Mouse (Mus musculus): ENCODE data around the gene Ptprb. TPM values are rescaled to one million over a fixed set of nuclear protein-coding genes. Genes with fewer than 3 reads are reported as not detected.

Gene Ptprb
- polyA plus RNA-seq (2012; rRNA removed): 10.1 and 10.5 TPM in 2 replicates

- no peak within 1 kb of the TSS for H3K27ac ChIP-seq (ENCODE audit: insufficient read depth, low read length)
- TF ChIP-seq POLR2A (IDR thresholded peaks at IDR 0.05; ENCODE audit: extremely low read depth, insufficient read depth, low read length) (no peak), CTCF (IDR thresholded peaks at IDR 0.05; ENCODE audit: extremely low read depth, insufficient read depth, low read length) (no peak)
- H3K4me3 ChIP-seq (ENCODE audit: insufficient read depth, low read length): no peak within 1 kb of the TSS
- H3K4me1 ChIP-seq (ENCODE audit: control insufficient read depth, insufficient read depth, low read length): no peaks in the 10 kb centered on the region
Measured at GRCm38 (mm10) chr10:116275280-116275679, at the start of gene Ptprb. Ptprb (plus strand) TSS chr10:116275523.

DNA sequence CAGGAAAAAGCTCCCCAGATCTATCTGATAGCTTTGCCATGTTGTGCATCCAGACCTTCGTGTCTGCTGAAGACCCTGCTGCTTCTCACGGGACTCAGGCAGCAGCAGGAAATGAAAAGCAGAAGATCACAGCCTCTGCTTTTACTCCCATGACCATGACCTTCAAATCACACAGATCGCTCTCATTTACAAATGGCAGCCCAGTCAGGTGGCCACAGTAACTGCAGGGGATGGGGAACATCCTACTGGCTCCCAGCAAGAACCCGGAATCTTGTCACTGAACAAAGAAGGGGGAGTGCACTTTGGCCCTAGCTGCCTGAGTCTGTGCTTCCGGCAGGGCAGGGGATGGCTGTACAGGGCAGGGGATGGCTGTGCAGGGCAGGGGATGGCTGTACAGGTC is 40.0 kb upstream of the Ptprb start:
- Histone ChIP-seq H3K4me3 (ENCODE audit: insufficient read depth, low read length) (no peak overlapping the region), H3K4me1 (ENCODE audit: control insufficient read depth, insufficient read depth, low read length) (no peaks in the 10 kb centered on the region), H3K27ac (ENCODE audit: insufficient read depth, low read length) (no peak overlapping the region)
- TF ChIP-seq CTCF (IDR thresholded peaks at IDR 0.05; ENCODE audit: extremely low read depth, insufficient read depth, low read length): no peak
- TF ChIP-seq POLR2A (IDR thresholded peaks at IDR 0.05; ENCODE audit: extremely low read depth, insufficient read depth, low read length): no peak

DNA sequence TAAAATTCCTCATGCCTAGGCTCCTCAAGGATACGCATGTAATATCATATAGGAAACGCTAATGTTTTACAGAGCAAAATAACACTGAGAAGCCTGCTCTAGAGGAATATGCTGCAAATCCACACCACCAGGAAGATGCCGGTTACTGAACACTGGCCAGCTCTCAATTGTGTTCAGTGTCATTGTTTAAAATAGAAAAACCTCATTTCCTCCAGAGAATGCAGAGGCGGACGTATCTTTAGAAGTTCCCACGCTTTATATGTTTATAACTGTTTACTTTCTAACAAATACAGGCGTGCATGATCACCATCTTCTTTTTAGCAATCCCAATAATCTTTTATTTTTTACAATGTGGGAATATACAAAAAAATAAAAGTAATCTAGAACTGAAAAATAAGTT is 33.1 kb upstream of the Ptprb start:
- Histone ChIP-seq H3K4me3 (ENCODE audit: insufficient read depth, low read length) (no peak overlapping the region), H3K27ac (ENCODE audit: insufficient read depth, low read length) (no peak overlapping the region), H3K4me1 (ENCODE audit: control insufficient read depth, insufficient read depth, low read length) (no peaks in the 10 kb centered on the region; the same call in 1 of the 2 replicates)
- TF ChIP-seq CTCF (IDR thresholded peaks at IDR 0.05; ENCODE audit: extremely low read depth, insufficient read depth, low read length) (no peak), POLR2A (IDR thresholded peaks at IDR 0.05; ENCODE audit: extremely low read depth, insufficient read depth, low read length) (no peak)

GRCm38 (mm10) chr10:116243373-116243772 is 31.9 kb upstream of the Ptprb start:
- H3K27ac ChIP-seq (ENCODE audit: insufficient read depth, low read length): no peak overlapping the region
- no peak overlapping the region for H3K4me3 ChIP-seq (ENCODE audit: insufficient read depth, low read length)
- TF ChIP-seq POLR2A (IDR thresholded peaks at IDR 0.05; ENCODE audit: extremely low read depth, insufficient read depth, low read length): no peak
- no peak for TF ChIP-seq CTCF (IDR thresholded peaks at IDR 0.05; ENCODE audit: extremely low read depth, insufficient read depth, low read length)
- H3K4me1 ChIP-seq (ENCODE audit: control insufficient read depth, insufficient read depth, low read length): no peaks in the 10 kb centered on the region; the same call in 1 of the 2 replicates

DNA sequence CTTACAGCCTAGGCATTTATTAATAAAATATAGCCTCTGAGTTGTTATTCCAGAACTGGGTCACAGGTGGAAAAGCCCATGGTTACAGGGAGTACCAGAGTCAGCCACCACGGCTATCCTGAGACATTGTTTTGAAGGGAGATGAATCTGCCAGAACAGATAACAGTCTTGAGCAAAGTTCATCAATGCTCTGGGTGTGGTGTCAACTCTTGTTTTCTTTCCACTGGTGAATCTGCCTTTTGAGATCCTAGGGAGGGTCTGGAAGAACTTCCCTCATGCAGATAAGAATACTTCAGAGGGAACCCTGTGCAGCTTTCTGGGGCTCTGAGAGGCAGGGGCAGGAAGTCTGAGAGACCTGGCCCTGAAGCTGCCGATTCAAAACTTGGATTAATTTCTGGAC is 29.7 kb upstream of the Ptprb start:
- TF ChIP-seq POLR2A (IDR thresholded peaks at IDR 0.05; ENCODE audit: extremely low read depth, insufficient read depth, low read length): no peak
- no peak for TF ChIP-seq CTCF (IDR thresholded peaks at IDR 0.05; ENCODE audit: extremely low read depth, insufficient read depth, low read length)
- Histone ChIP-seq H3K4me3 (ENCODE audit: insufficient read depth, low read length) (no peak overlapping the region), H3K27ac (ENCODE audit: insufficient read depth, low read length) (no peak overlapping the region), H3K4me1 (ENCODE audit: control insufficient read depth, insufficient read depth, low read length) (no peaks in the 10 kb centered on the region; the same call in 1 of the 2 replicates)

DNA sequence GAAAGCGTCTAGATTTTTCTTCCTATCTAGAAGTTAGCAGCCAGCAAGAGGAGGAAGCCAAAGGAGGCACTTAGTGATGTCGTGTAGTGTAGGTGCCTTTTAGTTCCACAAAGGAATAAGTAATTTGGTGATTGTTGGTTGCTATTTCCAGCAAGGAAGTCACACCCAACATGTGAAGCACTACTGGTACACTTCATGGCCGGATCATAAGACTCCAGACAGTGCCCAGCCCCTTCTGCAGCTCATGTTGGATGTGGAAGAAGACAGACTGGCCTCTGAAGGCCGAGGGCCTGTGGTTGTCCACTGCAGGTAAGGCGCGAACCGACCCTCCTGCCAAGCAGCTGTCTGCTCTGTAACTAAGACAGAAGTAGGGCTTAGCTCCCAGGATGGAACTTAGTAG is 22.7 kb upstream of the Ptprb start:
- no peak overlapping the region for H3K27ac ChIP-seq (ENCODE audit: insufficient read depth, low read length)
- no peak overlapping the region for H3K4me3 ChIP-seq (ENCODE audit: insufficient read depth, low read length)
- no peaks in the 10 kb centered on the region for H3K4me1 ChIP-seq (ENCODE audit: control insufficient read depth, insufficient read depth, low read length)
- TF ChIP-seq CTCF (IDR thresholded peaks at IDR 0.05; ENCODE audit: extremely low read depth, insufficient read depth, low read length) (no peak), POLR2A (IDR thresholded peaks at IDR 0.05; ENCODE audit: extremely low read depth, insufficient read depth, low read length) (no peak)

DNA sequence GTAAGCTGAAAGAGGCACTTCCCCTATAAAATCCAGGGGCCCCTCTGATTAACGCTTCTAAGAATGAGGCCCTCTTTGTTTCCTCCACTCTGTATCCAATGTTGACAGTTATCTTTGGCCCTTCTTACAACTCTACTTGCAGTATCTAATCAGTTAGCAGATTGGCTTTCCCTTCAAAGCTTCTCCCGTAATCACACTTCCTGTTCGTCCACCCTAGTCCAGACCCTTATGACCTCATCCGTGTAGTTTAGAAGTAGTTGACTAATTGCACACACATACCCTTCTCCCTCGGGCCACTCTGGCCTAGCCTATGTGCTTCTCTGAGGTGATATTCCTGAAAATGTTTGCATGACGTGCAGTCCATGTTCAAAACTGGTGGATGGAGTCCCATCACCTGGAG is 21.4 kb upstream of the Ptprb start:
- Histone ChIP-seq H3K4me3 (ENCODE audit: insufficient read depth, low read length) (no peak overlapping the region), H3K4me1 (ENCODE audit: control insufficient read depth, insufficient read depth, low read length) (no peaks in the 10 kb centered on the region), H3K27ac (ENCODE audit: insufficient read depth, low read length) (peak overlapping the region; percentile 30; the same call in 1 of the 2 replicates)
- TF ChIP-seq CTCF (IDR thresholded peaks at IDR 0.05; ENCODE audit: extremely low read depth, insufficient read depth, low read length): no peak
- no peak for TF ChIP-seq POLR2A (IDR thresholded peaks at IDR 0.05; ENCODE audit: extremely low read depth, insufficient read depth, low read length)

- TF ChIP-seq POLR2A (IDR thresholded peaks at IDR 0.05; ENCODE audit: extremely low read depth, insufficient read depth, low read length): no peak
- Histone ChIP-seq H3K4me3 (ENCODE audit: insufficient read depth, low read length) (no peak overlapping the region), H3K4me1 (ENCODE audit: control insufficient read depth, insufficient read depth, low read length) (peaks cover 8% of the 10 kb centered on the region), H3K27ac (ENCODE audit: insufficient read depth, low read length) (no peak overlapping the region)
Measured at GRCm38 (mm10) chr10:116259298-116259697, 16.0 kb upstream of the Ptprb start.

GRCm38 (mm10) chr10:116260658-116261433 is 14.5 kb upstream of the Ptprb start:
- TF ChIP-seq POLR2A (IDR thresholded peaks at IDR 0.05; ENCODE audit: extremely low read depth, insufficient read depth, low read length) (no peak), CTCF (IDR thresholded peaks at IDR 0.05; ENCODE audit: extremely low read depth, insufficient read depth, low read length) (no peak)
- Histone ChIP-seq H3K27ac (ENCODE audit: insufficient read depth, low read length) (peak overlapping the region; percentile 91), H3K4me3 (ENCODE audit: insufficient read depth, low read length) (no peak overlapping the region), H3K4me1 (ENCODE audit: control insufficient read depth, insufficient read depth, low read length) (peaks cover 8% of the 10 kb centered on the region)

DNA sequence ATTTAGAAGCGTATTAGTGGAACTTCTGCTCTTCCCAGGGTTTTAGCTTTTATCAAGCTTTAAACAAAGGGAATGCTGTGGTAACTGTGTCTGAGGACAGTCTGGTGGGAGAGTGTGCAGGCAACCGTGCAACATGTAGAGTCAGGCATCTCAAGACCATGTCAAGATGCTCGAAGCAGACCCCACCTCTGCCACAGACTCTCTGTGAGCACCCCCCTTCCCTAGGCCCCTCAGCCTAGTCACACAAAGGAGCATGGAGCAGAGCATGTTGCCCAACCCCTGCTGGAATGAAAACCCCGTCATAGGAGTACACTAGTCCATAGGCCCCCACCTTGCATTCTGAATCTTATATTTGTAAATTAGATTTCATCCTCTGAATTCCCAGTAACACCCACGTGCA is 13.8 kb upstream of the Ptprb start:
- no peak overlapping the region for H3K4me3 ChIP-seq (ENCODE audit: insufficient read depth, low read length)
- H3K27ac ChIP-seq (ENCODE audit: insufficient read depth, low read length): peak overlapping the region; percentile 84
- peaks cover 8% of the 10 kb centered on the region for H3K4me1 ChIP-seq (ENCODE audit: control insufficient read depth, insufficient read depth, low read length)
- TF ChIP-seq CTCF (IDR thresholded peaks at IDR 0.05; ENCODE audit: extremely low read depth, insufficient read depth, low read length): no peak
- TF ChIP-seq POLR2A (IDR thresholded peaks at IDR 0.05; ENCODE audit: extremely low read depth, insufficient read depth, low read length): no peak
